Mouse (Mus musculus) stomach, postnatal 0 days (tissue): Measurements from ENCODE around the gene Mapt. TPM values are rescaled to one million over a fixed set of nuclear protein-coding genes. Genes with fewer than 3 reads are reported as not detected.

Source experiments
- ATAC-seq: fragments of 200-750 bp; cut with Nextera tagmentation; 2 replicates; pipeline ENCODE4 v1.8.0; 2017; ENCODE audit not compliant: low FRiP score, low TSS enrichment
- DNase-seq: peaks from one replicate; pipeline ENCODE4 v3.0.0-alpha.2; 2016; ENCODE audit warnings: low spot score
- H3K27ac ChIP-seq: fragments of 300-500 bp; sonication (generic); replicated peaks from 2 replicates; pipeline ENCODE4 v1.5.1; 2014; ENCODE audit warnings: mild to moderate bottlenecking, control low read depth
- H3K27me3 ChIP-seq: fragments of 300-500 bp; sonication (generic); 2 replicates; pipeline ENCODE4 v1.6.1; 2014; ENCODE audit warnings: low read length; ENCODE audit not compliant: control insufficient read depth, insufficient read depth
- H3K36me3 ChIP-seq: fragments of 300-500 bp; sonication (generic); 2 replicates; pipeline ENCODE4 v1.6.1; 2014; ENCODE audit warnings: low read length, mixed read lengths; ENCODE audit not compliant: control insufficient read depth, insufficient read depth
- H3K4me1 ChIP-seq: fragments of 300-500 bp; sonication (generic); replicated peaks from 2 replicates; pipeline ENCODE4 v1.6.1; 2014; ENCODE audit warnings: antibody characterized with exemption; ENCODE audit not compliant: control insufficient read depth, insufficient read depth
- H3K4me2 ChIP-seq: fragments of 300-500 bp; sonication (generic); replicated peaks from 2 replicates; pipeline ENCODE4 v1.6.1; 2014; ENCODE audit warnings: low read depth, mild to moderate bottlenecking, control low read depth, moderate library complexity
- H3K4me3 ChIP-seq: fragments of 300-500 bp; sonication (generic); 2 replicates; pipeline ENCODE4 v1.5.1; 2014; ENCODE audit warnings: low read depth, low read length, control low read depth
- H3K9ac ChIP-seq: fragments of 300-500 bp; sonication (generic); 2 replicates; pipeline ENCODE4 v1.6.1; 2014; ENCODE audit warnings: mild to moderate bottlenecking, low read length, control low read depth, mixed read lengths
- H3K9me3 ChIP-seq: fragments of 300-500 bp; sonication (generic); 2 replicates; pipeline ENCODE4 v1.6.1; 2016; ENCODE audit warnings: low read length; ENCODE audit not compliant: control insufficient read depth
- CTCF ChIP-seq: IDR thresholded peaks from 2 replicates; pipeline ENCODE4 v1.5.1; 2016; ENCODE audit warnings: antibody characterized with exemption, low read depth, mild to moderate bottlenecking, moderate library complexity
- EP300 ChIP-seq: optimal IDR thresholded peaks from 2 replicates; pipeline ENCODE3; 2016; ENCODE audit warnings: antibody characterized with exemption
- WGBS: fragments of 180-500 bp; shearing (Covaris S2); extraction: QIAGEN DNeasy Blood & Tissue Kit; methylation state at CpG from one replicate; pipeline ENCODE4 v1.1.7; 2014; 5-methylcytosine and 5-hydroxymethylcytosine counted together
- polyA plus RNA-seq: library from polyadenylated mRNA; unstranded; fragments of >200 nt; fragmentation: Nextera tagmentation; extraction: Ambion mirVana; gene quantifications from 2 replicates; pipeline ENCODE4 v1.2.1, GENCODE M21; 2015

The Mapt gene
- polyA plus RNA-seq, 1 experiment from 2014 or later: 8.2 TPM

GRCm38 (mm10) chr11:104258991-104259390 is 27.8 kb downstream of the Mapt start:
- Histone ChIP-seq H3K9me3 (no peaks in the 10 kb centered on the region), H3K36me3 (no peaks in the 10 kb centered on the region), H3K4me2 (no peak overlapping the region), H3K27me3 (no peaks in the 10 kb centered on the region), H3K27ac (no peak overlapping the region), H3K9ac (no peak overlapping the region), H3K4me3 (no peak overlapping the region), H3K4me1 (no peaks in the 10 kb centered on the region)
- DNase-seq (no peak), ATAC-seq (no peak)
- 31% methylated on average over 4 of the region's 4 CpGs for WGBS
- no peak for TF ChIP-seq CTCF
- no peak for TF ChIP-seq EP300

- Histone ChIP-seq H3K4me1 (no peaks in the 10 kb centered on the region), H3K27me3 (no peaks in the 10 kb centered on the region), H3K4me3 (no peak overlapping the region), H3K27ac (no peak overlapping the region), H3K4me2 (no peak overlapping the region), H3K36me3 (no peaks in the 10 kb centered on the region), H3K9me3 (no peaks in the 10 kb centered on the region), H3K9ac (no peak overlapping the region)
- ATAC-seq (no peak), DNase-seq (no peak)
- 74% methylated on average over 6 of the region's 6 CpGs for WGBS
- TF ChIP-seq CTCF (no peak), EP300 (no peak)
These were observed 33.5 kb downstream of the Mapt start for GRCm38 (mm10) chr11:104264683-104265082.

GRCm38 (mm10) chr11:104265669-104266068 is 34.5 kb downstream of the Mapt start:
- no peak overlapping the region for H3K9ac ChIP-seq
- TF ChIP-seq EP300 (no peak), CTCF (no peak)
- H3K27me3 ChIP-seq: no peaks in the 10 kb centered on the region
- no peak overlapping the region for H3K4me2 ChIP-seq
- H3K4me3 ChIP-seq: no peak overlapping the region
- H3K4me1 ChIP-seq: no peaks in the 10 kb centered on the region
- no peaks in the 10 kb centered on the region for H3K36me3 ChIP-seq
- DNase-seq: no peak
- H3K27ac ChIP-seq: no peak overlapping the region
- no peak for ATAC-seq
- H3K9me3 ChIP-seq: no peaks in the 10 kb centered on the region

- Histone ChIP-seq H3K9ac (no peak overlapping the region), H3K36me3 (no peaks in the 10 kb centered on the region), H3K27ac (no peak overlapping the region), H3K4me2 (no peak overlapping the region), H3K4me1 (no peaks in the 10 kb centered on the region), H3K4me3 (no peak overlapping the region), H3K27me3 (no peaks in the 10 kb centered on the region), H3K9me3 (no peaks in the 10 kb centered on the region)
- TF ChIP-seq CTCF: no peak
- TF ChIP-seq EP300: no peak
- WGBS: 79% methylated on average over 11 of the region's 11 CpGs
- DNase-seq (no peak), ATAC-seq (no peak)
These were observed 36.2 kb downstream of the Mapt start for GRCm38 (mm10) chr11:104267380-104267779.

- TF ChIP-seq EP300 (no peak), CTCF (no peak)
- 48% methylated on average over 9 of the region's 9 CpGs for WGBS
- Histone ChIP-seq H3K27ac (no peak overlapping the region), H3K4me3 (no peak overlapping the region), H3K9ac (no peak overlapping the region), H3K4me1 (no peaks in the 10 kb centered on the region), H3K27me3 (no peaks in the 10 kb centered on the region), H3K36me3 (no peaks in the 10 kb centered on the region), H3K9me3 (no peaks in the 10 kb centered on the region), H3K4me2 (no peak overlapping the region)
- DNase-seq (no peak), ATAC-seq (no peak)
These were observed 38.2 kb downstream of the Mapt start for GRCm38 (mm10) chr11:104269385-104269822.

GRCm38 (mm10) chr11:104270452-104270851 is 39.3 kb downstream of the Mapt start:
- Histone ChIP-seq H3K36me3 (no peaks in the 10 kb centered on the region), H3K27ac (no peak overlapping the region), H3K27me3 (no peaks in the 10 kb centered on the region), H3K4me3 (no peak overlapping the region), H3K9ac (no peak overlapping the region), H3K4me2 (no peak overlapping the region), H3K9me3 (no peaks in the 10 kb centered on the region), H3K4me1 (no peaks in the 10 kb centered on the region)
- TF ChIP-seq CTCF (no peak), EP300 (no peak)
- ATAC-seq (no peak), DNase-seq (no peak)
- 77% methylated on average over 3 of the region's 3 CpGs for WGBS
